Mouse (Mus musculus): Measurements from ENCODE around the gene Arhgap17.

The Arhgap17 gene

DNA sequence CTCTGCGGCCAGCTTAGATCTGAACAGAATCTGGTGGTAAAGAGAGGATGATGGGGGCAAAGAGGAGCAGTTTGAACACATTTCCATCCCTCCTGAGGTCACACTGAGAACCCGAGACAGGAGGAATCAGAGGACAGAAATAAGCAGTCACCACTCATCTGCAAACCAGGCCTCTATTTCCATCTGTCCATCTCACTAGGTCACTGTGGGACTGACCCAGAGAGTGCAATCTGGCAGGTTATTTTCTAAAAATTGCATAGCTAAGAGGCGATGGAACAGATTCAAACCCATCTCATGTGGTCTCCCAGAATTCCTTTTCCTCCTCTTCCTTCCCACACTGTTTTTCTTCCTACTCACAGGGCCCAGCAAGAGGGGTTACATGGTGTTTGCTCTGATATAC is 81.8 kb downstream of the Arhgap17 start:
- in situ Hi-C loops (cut with MseI, MboI) = no loop called here

DNA sequence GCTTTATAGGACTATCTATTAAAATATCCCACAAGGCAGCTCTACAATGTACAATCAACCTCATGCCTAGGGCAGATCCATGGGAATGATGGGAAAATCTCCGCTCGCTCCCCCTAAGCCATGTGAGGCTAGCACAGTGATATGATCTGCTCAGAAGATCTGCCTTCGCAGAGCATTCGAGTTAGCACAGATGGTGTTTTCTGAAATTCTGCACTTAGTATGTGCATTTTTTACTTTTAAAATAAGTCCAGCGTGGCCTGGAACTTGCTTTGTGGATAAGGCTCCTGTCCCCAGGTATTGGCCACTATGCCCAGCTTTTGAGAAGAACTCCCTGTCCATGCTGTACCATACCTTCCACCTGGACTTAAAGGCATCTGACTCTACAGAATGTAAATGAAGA is 83.8 kb downstream of the Arhgap17 start:
- in situ Hi-C loops (cut with MseI, MboI) = no loop called here

DNA sequence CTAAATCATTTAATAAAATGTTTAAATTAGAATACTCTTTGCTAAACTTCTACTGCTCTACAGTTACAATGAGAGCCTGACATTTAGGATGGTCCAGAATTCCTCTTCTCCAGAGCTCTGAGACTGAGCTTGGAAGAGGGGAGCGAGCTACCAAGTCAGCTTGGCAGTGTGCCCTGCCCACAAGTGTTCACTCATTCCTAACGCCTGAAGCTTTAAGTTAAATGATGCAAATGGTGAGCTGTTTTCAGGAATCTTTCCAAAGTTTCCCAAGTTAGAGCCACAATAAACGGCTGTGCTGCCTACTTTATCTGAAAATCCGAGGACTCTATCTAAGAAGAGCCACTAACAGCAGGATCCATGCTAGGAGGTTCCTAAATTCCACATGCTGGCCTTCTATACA is 85.9 kb downstream of the Arhgap17 start:
- in situ Hi-C loops (cut with MseI, MboI) = no loop called here

DNA sequence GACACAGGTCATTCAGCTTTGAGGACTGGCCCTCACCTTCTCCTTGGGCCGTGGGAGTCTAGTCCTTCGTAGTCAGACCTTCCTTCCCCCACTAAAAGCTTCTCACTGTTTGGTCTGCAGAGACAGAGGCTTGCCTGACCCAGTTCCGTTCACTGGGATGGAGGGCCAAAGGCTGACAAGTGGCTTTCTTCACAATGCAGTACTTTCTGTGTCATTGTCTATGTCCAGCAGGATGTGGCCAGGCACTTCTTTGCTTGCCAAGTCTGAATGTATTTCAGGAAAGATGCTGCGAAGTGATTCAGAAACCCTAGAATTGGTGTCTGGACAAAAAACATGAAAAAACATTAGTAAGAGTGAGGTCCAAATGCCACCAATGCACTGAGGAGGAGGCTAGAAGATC is 89.9 kb downstream of the Arhgap17 start:
- in situ Hi-C loops (cut with MseI, MboI) = no loop called here

DNA sequence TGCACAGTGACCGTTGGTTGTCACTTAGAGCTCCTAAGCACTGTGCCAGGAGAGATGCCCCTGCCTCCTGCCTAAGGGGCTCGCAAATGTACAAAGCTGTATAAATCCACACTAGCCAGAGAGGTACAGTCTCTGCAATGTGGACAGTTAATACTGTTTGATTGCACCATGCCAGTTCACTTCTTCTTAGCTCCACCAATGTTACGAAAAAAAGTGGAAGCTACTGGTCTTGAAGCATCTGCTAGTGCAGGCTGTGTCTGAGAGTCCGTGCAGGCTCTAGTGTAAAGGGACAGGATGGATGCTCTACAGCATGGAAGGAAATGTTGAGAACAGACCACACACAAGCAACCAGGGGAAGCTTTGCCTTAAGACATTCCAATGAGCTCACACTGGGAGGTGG is 93.1 kb downstream of the Arhgap17 start:
- in situ Hi-C loops (cut with MseI, MboI) = no loop called here

DNA sequence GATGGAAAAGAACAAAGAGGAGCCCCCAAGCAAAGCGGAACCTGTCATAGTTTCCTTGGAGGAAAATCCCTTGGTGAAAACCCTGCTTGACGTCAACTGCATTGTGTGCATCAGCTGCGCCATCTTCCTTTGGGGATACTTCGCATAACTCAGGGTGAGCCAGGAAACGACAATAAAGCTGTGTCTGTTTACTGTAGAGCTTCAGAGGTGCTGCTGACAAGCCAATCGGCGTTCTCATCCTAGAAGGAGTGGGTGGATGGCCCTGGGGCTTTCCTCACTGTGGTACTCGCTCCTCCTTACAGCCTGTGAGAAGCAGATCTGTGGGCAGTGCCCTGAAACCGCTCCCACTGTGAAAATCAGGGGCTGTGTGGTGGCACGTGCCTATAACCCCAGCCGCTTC is 96.7 kb downstream of the Arhgap17 start:
- in situ Hi-C loops (cut with MseI, MboI) = no loop called here

DNA sequence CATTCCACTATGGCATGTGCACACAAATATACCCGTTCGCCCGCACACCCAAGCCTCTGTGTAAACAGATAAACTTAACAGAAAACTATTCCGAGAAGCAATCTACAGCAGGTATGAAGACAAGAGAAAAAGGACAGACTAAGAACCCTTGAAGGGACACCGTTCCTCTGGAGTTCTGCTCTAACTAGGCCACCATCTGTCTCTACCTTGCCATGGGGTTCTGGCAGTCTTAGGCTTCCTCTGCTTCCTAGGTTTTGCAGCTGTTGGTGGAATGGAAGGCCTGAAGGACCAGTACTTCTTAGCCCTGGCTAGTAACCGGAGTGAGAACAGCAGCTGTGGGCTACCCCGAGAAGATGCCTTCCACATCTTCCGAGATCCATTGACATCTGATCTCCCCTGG is 111.6 kb downstream of the Arhgap17 start:
- in situ Hi-C loops (cut with MseI, MboI) = no loop called here

DNA sequence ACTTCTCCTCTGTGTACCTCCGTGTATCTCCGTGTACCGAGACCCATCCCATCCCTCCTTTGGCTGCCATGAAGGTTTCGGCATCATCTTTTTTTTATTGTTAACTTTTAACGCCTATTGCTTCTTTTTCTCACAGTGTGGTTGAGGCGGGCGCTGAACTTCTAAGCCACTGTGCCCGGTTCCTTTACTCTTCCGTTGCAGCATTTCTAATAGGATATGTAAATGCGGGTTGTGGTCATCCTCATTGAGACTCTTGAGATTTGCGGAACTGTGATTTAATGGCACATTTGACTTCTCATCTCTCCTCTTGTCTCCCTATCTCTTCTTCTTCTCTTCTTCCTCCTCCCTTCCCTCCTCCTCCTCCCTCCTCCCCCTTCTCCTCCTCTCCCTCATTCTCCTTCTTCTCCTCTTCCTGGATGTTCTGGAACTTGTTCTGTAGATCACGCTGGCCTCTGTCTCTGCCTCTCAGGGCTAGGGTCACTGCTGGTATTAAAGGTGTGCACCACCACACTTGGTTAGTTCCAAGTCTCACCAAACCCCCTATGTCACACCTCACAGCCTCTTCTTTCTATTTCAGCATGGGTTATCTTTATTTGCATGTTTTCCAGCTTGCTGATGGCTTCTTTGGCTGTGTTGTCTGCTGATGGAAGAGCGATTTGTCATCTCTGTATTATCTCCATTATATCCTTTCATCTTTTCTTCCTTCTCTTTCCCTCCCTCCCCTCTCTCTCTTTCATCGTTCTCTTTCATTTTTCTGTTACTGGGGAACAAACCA is 115.3 kb downstream of the Arhgap17 start:
- in situ Hi-C loops (cut with MseI, MboI) = no loop called here

DNA sequence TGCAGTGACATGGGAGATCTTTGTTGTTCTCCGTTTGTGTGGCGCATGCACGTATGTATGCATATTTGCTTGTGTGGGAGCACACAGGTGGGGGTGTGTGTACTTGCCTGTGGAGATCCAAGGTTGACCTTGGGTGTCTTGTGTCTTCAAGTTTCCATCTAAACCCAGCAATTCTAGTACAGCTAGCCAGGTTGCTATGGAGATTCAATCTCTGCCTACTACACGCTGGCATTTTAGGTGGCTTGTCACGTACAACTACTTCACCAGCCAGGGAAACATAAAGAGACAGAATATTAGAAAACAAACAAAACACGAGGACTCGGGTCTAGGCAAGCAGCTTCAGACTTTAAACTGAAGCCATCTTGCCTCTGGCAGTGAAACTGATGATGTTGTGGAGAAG is 116.3 kb downstream of the Arhgap17 start:
- in situ Hi-C loops (cut with MseI, MboI) = no loop called here

DNA sequence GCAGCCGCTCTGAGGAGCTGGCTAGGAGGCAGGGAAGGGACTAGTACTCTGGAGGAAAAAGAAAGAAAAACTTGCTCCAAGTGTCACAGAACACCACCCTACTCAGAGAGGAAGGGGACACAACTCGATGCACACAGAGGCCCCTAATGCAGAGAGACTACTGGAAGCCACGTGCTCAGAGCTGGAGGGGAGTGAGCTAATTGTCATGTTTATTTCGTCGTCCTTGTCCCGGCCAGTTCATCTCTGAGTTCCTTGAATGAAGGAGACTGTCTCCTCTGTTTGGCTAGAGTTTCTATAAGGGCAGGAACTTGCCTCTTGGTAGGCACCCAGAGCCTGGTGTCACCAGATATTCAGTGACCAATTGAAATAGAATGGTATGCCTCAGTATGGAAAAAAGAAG is 118.4 kb downstream of the Arhgap17 start:
- in situ Hi-C loops (cut with MseI, MboI) = no loop called here

DNA sequence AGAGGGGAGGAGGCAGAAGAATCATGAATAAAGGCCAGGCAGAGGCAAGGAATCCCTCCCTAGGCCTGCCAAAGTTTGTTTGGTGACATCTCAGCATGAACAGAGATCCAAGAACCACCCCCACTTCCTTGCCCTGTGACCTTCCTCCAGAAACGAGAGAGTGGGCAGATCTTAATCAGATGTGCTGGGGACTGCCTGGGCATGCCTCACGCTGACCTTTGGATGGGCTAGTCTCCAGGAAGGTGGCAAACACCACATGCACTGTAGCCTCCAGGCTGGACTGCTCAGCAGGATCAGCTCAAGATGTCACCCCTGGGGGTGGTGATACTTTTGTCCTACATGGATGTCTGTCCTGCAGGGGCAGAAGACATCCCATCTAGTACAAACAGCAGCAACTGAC is 121.5 kb downstream of the Arhgap17 start:
- in situ Hi-C loops (cut with MseI, MboI) = no loop called here

DNA sequence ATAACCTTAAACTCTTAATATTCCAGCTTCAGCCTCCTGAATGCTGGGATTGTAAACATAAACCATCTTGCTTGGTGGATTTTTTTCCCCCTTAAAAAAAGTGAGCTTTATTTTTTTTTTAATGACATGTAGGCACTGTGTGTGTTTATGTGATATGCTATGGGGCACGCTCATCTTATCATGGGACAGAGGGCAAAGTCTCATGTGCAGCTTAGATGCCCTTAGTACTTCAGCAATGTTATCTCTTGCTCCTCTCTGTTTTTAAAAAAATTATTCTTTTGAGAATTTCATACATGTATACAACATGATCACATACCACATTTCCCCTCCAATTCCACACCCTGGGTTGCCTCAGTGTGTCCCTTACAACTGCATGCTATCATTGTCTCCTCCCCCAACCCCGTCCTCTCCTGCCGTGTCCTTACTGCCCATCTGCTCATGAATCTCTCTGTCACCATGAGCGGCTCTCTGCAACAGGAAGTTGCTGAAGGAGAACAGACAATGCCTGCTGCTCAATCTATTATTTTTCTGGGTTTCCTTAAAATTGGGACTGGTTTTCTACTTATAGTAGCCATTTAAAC is 123.1 kb downstream of the Arhgap17 start:
- in situ Hi-C loops (cut with MseI, MboI) = no loop called here

DNA sequence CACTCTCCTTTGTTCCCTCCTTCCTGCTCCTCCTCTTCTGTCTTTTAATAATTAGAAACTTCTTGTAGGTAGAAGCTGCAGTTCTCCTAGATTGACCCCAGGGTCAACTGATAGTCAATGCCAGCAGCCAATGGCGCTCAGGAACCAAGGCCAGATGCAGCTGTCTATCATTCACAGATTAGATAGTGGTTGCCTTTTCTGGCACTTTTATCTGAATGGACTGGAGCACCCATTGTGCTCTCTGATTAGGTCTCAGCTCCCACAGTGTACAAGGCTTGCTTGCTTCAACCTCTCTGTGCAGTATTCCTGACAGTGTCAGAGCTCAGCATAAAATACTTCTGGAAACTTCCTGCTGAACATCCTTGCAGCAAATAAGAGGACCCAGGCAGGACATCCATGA is 124.9 kb downstream of the Arhgap17 start:
- in situ Hi-C loops (cut with MseI, MboI) = no loop called here

DNA sequence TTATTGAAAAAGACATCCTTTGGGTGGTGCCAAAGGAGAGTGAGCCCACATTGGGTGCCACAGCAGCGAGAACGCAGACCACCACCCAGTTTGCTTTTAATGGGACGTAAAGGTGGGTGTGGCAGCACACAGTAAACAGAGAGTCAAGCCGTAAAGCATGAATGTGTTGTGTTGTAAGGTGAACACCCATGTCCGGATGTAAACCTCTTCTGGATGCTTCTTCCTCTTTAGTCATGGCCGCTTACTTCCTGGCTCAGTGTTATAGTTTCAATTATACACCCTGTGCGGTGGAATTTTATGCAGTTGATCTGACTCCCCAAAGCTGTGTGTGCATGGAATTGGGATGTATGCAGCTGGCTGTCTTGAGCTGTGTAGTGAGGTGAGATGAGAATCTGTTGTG is 127.5 kb downstream of the Arhgap17 start:
- in situ Hi-C loops (cut with MseI, MboI) = no loop called here

DNA sequence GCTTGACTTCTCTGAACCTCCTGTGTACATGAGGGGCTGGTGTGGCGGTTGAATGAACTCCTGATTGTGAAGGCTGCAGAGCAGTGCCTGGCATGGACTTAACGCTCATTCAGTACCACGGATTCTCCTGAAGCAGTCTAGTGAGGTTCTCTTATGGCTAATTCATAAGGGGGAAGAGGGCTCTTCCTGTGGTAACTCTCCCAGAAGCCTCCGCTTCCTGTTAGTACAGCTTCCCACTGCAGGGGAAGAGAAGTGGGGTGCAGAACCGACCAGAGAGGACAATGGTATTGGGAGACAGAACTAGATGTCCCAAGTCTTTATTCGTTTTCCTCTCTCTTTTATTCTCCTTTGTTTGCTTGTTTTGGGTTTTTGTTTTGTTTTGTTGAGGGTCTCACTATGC is 129.7 kb downstream of the Arhgap17 start:
- in situ Hi-C loops (cut with MseI, MboI) = no loop called here

DNA sequence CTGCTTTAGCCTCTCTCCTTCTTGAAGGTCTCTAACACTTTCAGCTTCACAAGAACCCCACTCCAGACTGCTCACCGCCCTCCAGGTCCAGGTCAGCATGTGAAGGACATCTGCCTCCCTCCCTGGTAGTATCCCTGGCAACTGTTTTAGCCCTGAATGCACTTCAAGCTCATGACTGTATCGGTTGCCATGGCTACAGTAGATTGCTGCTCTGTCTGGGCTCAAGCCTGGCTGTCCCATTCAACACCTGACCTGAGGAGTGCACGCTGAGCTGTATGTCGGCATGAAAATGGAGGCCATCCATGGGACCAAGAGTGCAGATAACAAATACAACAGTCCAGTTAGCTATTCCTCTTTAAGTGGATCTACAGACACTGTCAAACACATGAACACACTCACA is 131.1 kb downstream of the Arhgap17 start:
- in situ Hi-C loops (cut with MseI, MboI) = no loop called here

DNA sequence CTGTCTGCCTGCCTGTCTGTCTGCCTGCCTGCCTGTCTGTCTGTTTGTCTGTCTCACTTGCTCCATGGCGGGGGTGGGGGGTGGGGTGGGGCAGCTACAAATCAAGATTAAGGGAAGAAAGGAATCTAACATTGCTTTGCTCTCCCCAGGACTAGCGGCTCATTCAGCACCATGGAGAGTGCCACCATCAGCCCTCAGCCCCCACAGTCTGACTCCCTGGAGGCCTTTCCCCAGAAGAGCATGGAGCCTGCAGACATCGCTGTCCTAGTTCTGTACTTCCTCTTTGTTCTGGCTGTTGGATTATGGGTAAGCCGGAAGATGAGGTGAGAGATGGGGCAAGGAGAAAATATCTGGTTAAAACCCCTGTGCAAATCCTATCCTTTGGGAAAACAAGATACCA is 134.3 kb downstream of the Arhgap17 start:
- in situ Hi-C loops (cut with MseI, MboI) = no loop called here
